Comparison of ENCODE assay signal across 26 mouse cellular contexts in the genomic region with DNA sequence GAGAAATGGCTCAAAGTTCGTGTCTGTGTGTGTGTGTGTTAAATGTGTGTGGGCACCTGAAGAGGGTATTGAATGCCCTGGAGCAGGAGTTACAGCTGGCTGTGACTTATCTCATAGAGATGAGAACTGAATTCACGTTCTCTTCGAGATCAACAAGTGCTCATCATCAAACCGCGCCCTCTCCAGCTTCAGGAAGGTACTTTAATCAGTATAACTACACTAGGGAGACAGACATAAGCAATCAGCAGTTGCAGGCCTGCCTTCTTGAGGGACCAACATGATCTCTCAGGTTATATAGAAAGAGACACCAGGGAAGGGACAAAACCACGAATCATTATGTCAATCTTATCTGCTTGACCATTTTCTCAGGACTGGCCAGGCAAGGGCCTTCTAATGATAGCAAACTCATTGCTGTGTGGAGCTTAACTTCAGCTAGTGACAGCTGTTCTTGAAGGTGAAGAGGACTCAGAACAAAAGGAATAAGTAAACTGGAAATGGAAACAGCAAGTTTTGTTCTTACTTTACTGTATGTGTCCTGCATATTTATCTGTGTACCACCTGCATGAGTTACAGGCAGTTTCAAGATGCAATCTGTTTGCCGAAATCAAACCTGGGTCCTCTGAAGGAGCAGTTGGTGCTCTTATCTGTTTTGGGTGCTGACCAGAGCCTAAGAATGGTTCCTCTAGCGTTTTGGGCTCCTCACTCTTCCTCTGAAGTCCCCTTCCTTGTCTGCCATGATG. TPM values are rescaled to one million over a fixed set of nuclear protein-coding genes. Genes with fewer than 3 reads are reported as not detected.
A peak's percentile ranks its signal among the peaks of the same experiment; 100 is the strongest.
DNase-seq lines count a peak whose midpoint lies in the region; ATAC-seq and TF ChIP-seq lines count a peak whose summit lies in the region.
"Had no signal": no experiment of that assay in that cellular context is flagged by ENCODE, and none has a peak within 500 bp of the region (broad histone marks: within the 10 kb centered on the region; RNA-seq: fewer than 3 reads in every experiment).

No protein-coding gene starts in this region.

- H3K9me3 ChIP-seq in embryonic facial prominence, embryonic 10.5 days, result no peaks in the 10 kb centered on the region
- H3K9me3 ChIP-seq: embryonic facial prominence, embryonic 12.5 days; heart, embryonic 15.5 days; hindbrain, embryonic 15.5 days; midbrain, embryonic 15.5 days had no signal

- no peaks in the 10 kb centered on the region for H3K27me3 ChIP-seq in spleen, adult 2 months (ENCODE audit: control insufficient read depth, insufficient read depth, low read length)
- no peaks in the 10 kb centered on the region for H3K27me3 ChIP-seq in small intestine, adult 2 months (ENCODE audit: control insufficient read depth, insufficient read depth, low read length)
- no peaks in the 10 kb centered on the region for H3K27me3 ChIP-seq in embryonic facial prominence, embryonic 10.5 days (replicated peaks; ENCODE audit: low read depth, poor library complexity, severe bottlenecking)
- H3K27me3 ChIP-seq: embryonic facial prominence, embryonic 12.5 days; heart, embryonic 15.5 days; hindbrain, embryonic 15.5 days; megakaryocyte, embryonic 14.5 days; midbrain, embryonic 15.5 days; Patski had no signal

- no peak for TF ChIP-seq CTCF in spleen, adult 2 months (IDR thresholded peaks at IDR 0.05; ENCODE audit: extremely low read depth, insufficient read depth, insufficient read length, insufficient replicate concordance)
- TF ChIP-seq CTCF in small intestine, adult 2 months (IDR thresholded peaks at IDR 0.05; ENCODE audit: extremely low read depth, insufficient read length, insufficient replicate concordance, low read depth, low read length), result no peak

- peaks cover 12% of the 10 kb centered on the region; the same call in 1 of the 2 replicates for H3K4me1 ChIP-seq in spleen, adult 2 months (ENCODE audit: control insufficient read depth, insufficient read depth, insufficient read length)
- peaks cover 15% of the 10 kb centered on the region for H3K4me1 ChIP-seq in small intestine, adult 2 months (ENCODE audit: control insufficient read depth, insufficient read depth, insufficient read length, low read length)
- H3K4me1 ChIP-seq in embryonic facial prominence, embryonic 10.5 days, result no peaks in the 10 kb centered on the region
- H3K4me1 ChIP-seq: embryonic facial prominence, embryonic 12.5 days; heart, embryonic 15.5 days; hindbrain, embryonic 15.5 days; midbrain, embryonic 15.5 days had no signal

- 57% methylated on average over 8 of the region's 8 CpGs for WGBS in spleen, adult 2 months
- 70% methylated on average over 8 of the region's 8 CpGs for WGBS in small intestine, adult 2 months
- WGBS in embryonic facial prominence, embryonic 10.5 days, result 80% methylated on average over 8 of the region's 8 CpGs

- peak overlapping the region; percentile 95 for H3K27ac ChIP-seq in spleen, adult 2 months (ENCODE audit: insufficient read depth, low read length)
- peak overlapping the region; percentile 55 for H3K27ac ChIP-seq in small intestine, adult 2 months (ENCODE audit: insufficient read depth, low read depth, low read length)
- no peak overlapping the region for H3K27ac ChIP-seq in embryonic facial prominence, embryonic 10.5 days (replicated peaks)
- H3K27ac ChIP-seq: embryonic facial prominence, embryonic 12.5 days; heart, adult 2 months; heart, embryonic 15.5 days; hindbrain, embryonic 15.5 days; midbrain, embryonic 15.5 days had no signal

- no peaks in the 10 kb centered on the region for H3K36me3 ChIP-seq in spleen, adult 2 months (ENCODE audit: control insufficient read depth, insufficient read depth, low read length)
- no peaks in the 10 kb centered on the region for H3K36me3 ChIP-seq in small intestine, adult 2 months (ENCODE audit: control insufficient read depth, insufficient read depth, low read length)
- no peaks in the 10 kb centered on the region for H3K36me3 ChIP-seq in embryonic facial prominence, embryonic 10.5 days (replicated peaks)
- H3K36me3 ChIP-seq: embryonic facial prominence, embryonic 12.5 days; heart, embryonic 15.5 days; hindbrain, embryonic 15.5 days; midbrain, embryonic 15.5 days had no signal

- TF ChIP-seq POLR2A in spleen, adult 2 months (IDR thresholded peaks at IDR 0.05; ENCODE audit: low read depth, low read length), result no peak
- TF ChIP-seq POLR2A in small intestine, adult 2 months (IDR thresholded peaks at IDR 0.05; ENCODE audit: low read depth, low read length), result no peak

- ATAC-seq in activated CD4-positive, CD25-positive, alpha-beta regulatory T cell, adult 4 months, result peak; percentile 43
- ATAC-seq: forebrain, postnatal 0 days; intestine, embryonic 16.5 days; midbrain, embryonic 15.5 days; Patski had no signal

- no peak for DNase-seq in spleen, adult 2 months (ENCODE audit: low read depth in 1 of 2, low spot score in 2 of 2)
- no peak for DNase-seq in spleen, postnatal 4 days (ENCODE audit: low spot score in 2 of 2)
- DNase-seq in CD4-positive, CD25-positive, alpha-beta regulatory T cell, adult 2 months (ENCODE audit: low read depth, low spot score), result peak; percentile 77
- no peak for DNase-seq in Muller cell, postnatal 12 days (ENCODE audit: inconsistent ontology term)
- DNase-seq in embryonic facial prominence, embryonic 10.5 days (ENCODE audit: low spot score), result no peak
- DNase-seq in spleen, adult 18-20 months, result no peak
- DNase-seq: adrenal gland, adult 8-10 months; cerebellum, adult 11-12 months; cerebellum, postnatal 14 days; forebrain, postnatal 0 days; gastrocnemius, postnatal 25 days; heart, adult 2 months; kidney, adult 9 months; kidney, postnatal 14 days; lung, postnatal 10 days; right cerebral cortex, postnatal 4 days had no signal

- no peak overlapping the region; the same call in none of the 2 replicates for H3K4me3 ChIP-seq in spleen, adult 2 months (ENCODE audit: extremely low read depth, insufficient read depth, insufficient read length)
- H3K4me3 ChIP-seq in small intestine, adult 2 months (ENCODE audit: low read depth, low read length), result no peak overlapping the region
- no peak overlapping the region for H3K4me3 ChIP-seq in embryonic facial prominence, embryonic 10.5 days
- H3K4me3 ChIP-seq: embryonic facial prominence, embryonic 12.5 days; heart, adult 2 months; hindbrain, embryonic 15.5 days; midbrain, embryonic 15.5 days; myocyte had no signal

RNA-seq across cellular contexts. Expression of a gene that starts 28.6 kb away (rescaled TPM):
- polyA plus RNA-seq in spleen, adult 2 months (2012; rRNA removed), result 0.82 and 1.3 TPM in 2 replicates
- 1 to 10 TPM; 1.3 to 1.6 TPM for polyA plus RNA-seq in activated CD4-positive, CD25-positive, alpha-beta regulatory T cell, adult 4 months (2017; shearing (Covaris generic))
- polyA plus RNA-seq in small intestine, adult 2 months (2012; rRNA removed), result 23.8 and 28.0 TPM in 2 replicates
- 10.1 and 12.9 TPM in 2 replicates for polyA plus RNA-seq in embryonic facial prominence, embryonic 10.5 days (2016; fragmentation: Nextera tagmentation; extraction: Ambion mirVana)

RNA-seq across cellular contexts. Expression of a gene that starts 46.6 kb away (rescaled TPM):
- polyA plus RNA-seq in spleen, adult 2 months (2012; rRNA removed), result 108 and 116 TPM in 2 replicates
- polyA plus RNA-seq in activated CD4-positive, CD25-positive, alpha-beta regulatory T cell, adult 4 months (2017; shearing (Covaris generic)), result 100 to 1,000 TPM; 373 to 385 TPM
- polyA plus RNA-seq in small intestine, adult 2 months (2012; rRNA removed), result 46.5 and 85.8 TPM in 2 replicates
- 72.6 and 73.9 TPM in 2 replicates for polyA plus RNA-seq in embryonic facial prominence, embryonic 10.5 days (2016; fragmentation: Nextera tagmentation; extraction: Ambion mirVana)
